Mouse (Mus musculus) G1E-ER4 (cell line): ENCODE results near the gene Trpm1. TPM values are rescaled to one million over a fixed set of nuclear protein-coding genes. Genes with fewer than 3 reads are reported as not detected.

Experiments used
- GATA1 ChIP-seq: IDR thresholded peaks from one replicate; pipeline ENCODE4 v1.8.0; 2012; ENCODE audit warnings: low read length, inconsistent platforms
- polyA plus RNA-seq: library from polyadenylated mRNA; stranded (reverse); fragments of >175 nt; gene quantifications from 2 replicates; pipeline ENCODE4 v1.2.3, GENCODE M21; 2012

The Trpm1 gene
- not detected in 2 replicates for polyA plus RNA-seq

GRCm38 (mm10) chr7:64153535-64153934, at the start of gene Trpm1:
Trpm1 (plus strand) TSS chr7:64153835.
- TF ChIP-seq GATA1, result no peak

- TF ChIP-seq GATA1, result no peak
Measured at GRCm38 (mm10) chr7:64122131-64122715, 31.4 kb upstream of the Trpm1 start.

- TF ChIP-seq GATA1, result no peak
Measured at GRCm38 (mm10) chr7:64123721-64124120, 29.9 kb upstream of the Trpm1 start.

GRCm38 (mm10) chr7:64139866-64140265, 13.8 kb upstream of the Trpm1 start:
- TF ChIP-seq GATA1, result no peak

GRCm38 (mm10) chr7:64141301-64142032, 12.2 kb upstream of the Trpm1 start:
- no peak for TF ChIP-seq GATA1

GRCm38 (mm10) chr7:64149337-64149736, 4.3 kb upstream of the Trpm1 start:
- no peak for TF ChIP-seq GATA1

GRCm38 (mm10) chr7:64149747-64150146, 3.9 kb upstream of the Trpm1 start:
- no peak for TF ChIP-seq GATA1

GRCm38 (mm10) chr7:64150436-64151080, 3.1 kb upstream of the Trpm1 start:
- no peak for TF ChIP-seq GATA1

GRCm38 (mm10) chr7:64155226-64155625, 1.6 kb downstream of the Trpm1 start:
- no peak for TF ChIP-seq GATA1

GRCm38 (mm10) chr7:64155687-64156086, 2.1 kb downstream of the Trpm1 start:
- TF ChIP-seq GATA1, result no peak

- no peak for TF ChIP-seq GATA1
Measured at GRCm38 (mm10) chr7:64156271-64156911, 2.8 kb downstream of the Trpm1 start.

GRCm38 (mm10) chr7:64156918-64157690, 3.5 kb downstream of the Trpm1 start:
- no peak for TF ChIP-seq GATA1

- no peak for TF ChIP-seq GATA1
Measured at GRCm38 (mm10) chr7:64158281-64159055, 4.8 kb downstream of the Trpm1 start.

GRCm38 (mm10) chr7:64159056-64159542, 5.5 kb downstream of the Trpm1 start:
- TF ChIP-seq GATA1, result no peak
